22 mouse cellular contexts compared by ENCODE assay signal in genomic region chr13:24889554-24889953, GRCm38 (mm10). TPM values are rescaled to one million over a fixed set of nuclear protein-coding genes. Genes with fewer than 3 reads are reported as not detected.
DNase-seq lines count a peak whose midpoint lies in the region; ATAC-seq and TF ChIP-seq lines count a peak whose summit lies in the region.
"Had no signal": no experiment of that assay in that cellular context is flagged by ENCODE, and none has a peak within 500 bp of the region (broad histone marks: within the 10 kb centered on the region; RNA-seq: fewer than 3 reads in every experiment).

No protein-coding gene starts in this region.

- H3K9ac ChIP-seq in kidney, embryonic 14.5 days (ENCODE audit: low read depth, low read length): no peak overlapping the region
- H3K9ac ChIP-seq in neural tube, embryonic 14.5 days (replicated peaks; ENCODE audit: low read depth, low read length): no peak overlapping the region
- H3K9ac ChIP-seq in kidney, embryonic 15.5 days: no peak overlapping the region
- H3K9ac ChIP-seq in forebrain, embryonic 11.5 days (ENCODE audit: low read length): no peak overlapping the region
- H3K9ac ChIP-seq: forebrain, embryonic 15.5 days; hindbrain, embryonic 14.5 days; liver, embryonic 14.5 days; midbrain, embryonic 12.5 days had no signal

- H3K4me3 ChIP-seq in kidney, embryonic 14.5 days (ENCODE audit: low read length): no peak overlapping the region
- no peak overlapping the region for H3K4me3 ChIP-seq in neural tube, embryonic 14.5 days (ENCODE audit: low read depth, low read length)
- H3K4me3 ChIP-seq in kidney, embryonic 15.5 days (replicated peaks): no peak overlapping the region
- H3K4me3 ChIP-seq in small intestine, adult 2 months (ENCODE audit: low read depth, low read length): no peak overlapping the region
- no peak overlapping the region for H3K4me3 ChIP-seq in forebrain, embryonic 11.5 days (ENCODE audit: low read depth, low read length)
- H3K4me3 ChIP-seq: embryonic facial prominence, embryonic 10.5 days; forebrain, embryonic 15.5 days; midbrain, embryonic 12.5 days had no signal

- H3K4me1 ChIP-seq in kidney, embryonic 14.5 days (ENCODE audit: control insufficient read depth, insufficient read depth, low read length): no peaks in the 10 kb centered on the region
- H3K4me1 ChIP-seq in neural tube, embryonic 14.5 days (ENCODE audit: control insufficient read depth, insufficient read depth, low read length): no peaks in the 10 kb centered on the region
- H3K4me1 ChIP-seq in kidney, embryonic 15.5 days: no peaks in the 10 kb centered on the region
- H3K4me1 ChIP-seq in small intestine, adult 2 months (ENCODE audit: control insufficient read depth, insufficient read depth, insufficient read length, low read length): peaks cover 23% of the 10 kb centered on the region
- H3K4me1 ChIP-seq in forebrain, embryonic 11.5 days (replicated peaks; ENCODE audit: control insufficient read depth, insufficient read depth, low read length): no peaks in the 10 kb centered on the region
- H3K4me1 ChIP-seq: embryonic facial prominence, embryonic 10.5 days; forebrain, embryonic 15.5 days; midbrain, embryonic 12.5 days had no signal

- H3K36me3 ChIP-seq in kidney, embryonic 14.5 days (ENCODE audit: control insufficient read depth, insufficient read depth, low read length): no peaks in the 10 kb centered on the region
- no peaks in the 10 kb centered on the region for H3K36me3 ChIP-seq in neural tube, embryonic 14.5 days (ENCODE audit: control insufficient read depth, insufficient read depth, low read length)
- no peaks in the 10 kb centered on the region for H3K36me3 ChIP-seq in kidney, embryonic 15.5 days
- H3K36me3 ChIP-seq in small intestine, adult 2 months (ENCODE audit: control insufficient read depth, insufficient read depth, low read length): peaks cover 5% of the 10 kb centered on the region
- H3K36me3 ChIP-seq in forebrain, embryonic 11.5 days (ENCODE audit: control insufficient read depth, insufficient read depth, low read length): no peaks in the 10 kb centered on the region
- H3K36me3 ChIP-seq: embryonic facial prominence, embryonic 10.5 days; forebrain, embryonic 15.5 days; midbrain, embryonic 12.5 days had no signal

- DNase-seq in kidney, adult 11 months: peak; percentile 78
- DNase-seq in neural tube, embryonic 10.5 days (ENCODE audit: extremely low spot score, low spot score): no peak
- DNase-seq in forebrain, embryonic 11.5 days (ENCODE audit: low spot score): no peak
- no peak for DNase-seq in right cerebral cortex, postnatal 10 days (ENCODE audit: low spot score in 2 of 2)
- DNase-seq: B cell, adult 2 months; cerebellum, postnatal 14 days; gastrocnemius, postnatal 36 days; left cerebral cortex, postnatal 4 days; right cerebral cortex, adult 18-20 months had no signal

- no peaks in the 10 kb centered on the region for H3K27me3 ChIP-seq in kidney, embryonic 14.5 days (ENCODE audit: control insufficient read depth, insufficient read depth, low read length)
- H3K27me3 ChIP-seq in neural tube, embryonic 14.5 days (ENCODE audit: control insufficient read depth, insufficient read depth, low read length): no peaks in the 10 kb centered on the region
- no peaks in the 10 kb centered on the region for H3K27me3 ChIP-seq in kidney, embryonic 15.5 days
- no peaks in the 10 kb centered on the region for H3K27me3 ChIP-seq in small intestine, adult 2 months (ENCODE audit: control insufficient read depth, insufficient read depth, low read length)
- H3K27me3 ChIP-seq in forebrain, embryonic 11.5 days (ENCODE audit: control insufficient read depth, insufficient read depth, low read length): no peaks in the 10 kb centered on the region
- H3K27me3 ChIP-seq: forebrain, embryonic 15.5 days; midbrain, embryonic 12.5 days; Patski had no signal

- no peak; the same call in 1 of the 2 replicates for ATAC-seq in kidney, embryonic 14.5 days (ENCODE audit: low FRiP score, low TSS enrichment)
- peak; percentile 28; the same call in 1 of the 2 replicates for ATAC-seq in neural tube, embryonic 14.5 days (ENCODE audit: low read depth)
- ATAC-seq in kidney, embryonic 15.5 days (replicated peaks; ENCODE audit: low FRiP score): peak; percentile 22; the same call in 1 of the 2 replicates
- no peak for ATAC-seq in forebrain, embryonic 11.5 days (replicated peaks; ENCODE audit: low FRiP score)
- ATAC-seq: forebrain, embryonic 15.5 days; Patski had no signal

- no peak for TF ChIP-seq CTCF in small intestine, adult 2 months (IDR thresholded peaks at IDR 0.05; ENCODE audit: extremely low read depth, insufficient read length, insufficient replicate concordance, low read depth, low read length)

- no peaks in the 10 kb centered on the region for H3K9me3 ChIP-seq in kidney, embryonic 14.5 days (ENCODE audit: control insufficient read depth, low read length)
- H3K9me3 ChIP-seq in neural tube, embryonic 14.5 days (ENCODE audit: control insufficient read depth, low read length): no peaks in the 10 kb centered on the region
- no peaks in the 10 kb centered on the region for H3K9me3 ChIP-seq in kidney, embryonic 15.5 days (replicated peaks)
- H3K9me3 ChIP-seq in forebrain, embryonic 11.5 days (ENCODE audit: control insufficient read depth, low read length): no peaks in the 10 kb centered on the region
- H3K9me3 ChIP-seq: embryonic facial prominence, embryonic 10.5 days; forebrain, embryonic 15.5 days; midbrain, embryonic 12.5 days had no signal

- no peak for TF ChIP-seq POLR2A in small intestine, adult 2 months (IDR thresholded peaks at IDR 0.05; ENCODE audit: low read depth, low read length)

- WGBS in kidney, embryonic 14.5 days: 43% methylated on average over 1 of the region's 1 CpGs
- WGBS in neural tube, embryonic 14.5 days: 20% methylated on average over 1 of the region's 1 CpGs
- WGBS in kidney, embryonic 15.5 days: 30% methylated on average over 1 of the region's 1 CpGs
- 23% methylated on average over 1 of the region's 1 CpGs for WGBS in small intestine, adult 2 months
- WGBS in forebrain, embryonic 11.5 days: 84% methylated on average over 1 of the region's 1 CpGs

- no peak overlapping the region for H3K4me2 ChIP-seq in kidney, embryonic 14.5 days (replicated peaks; ENCODE audit: low read depth, low read length)
- H3K4me2 ChIP-seq in neural tube, embryonic 14.5 days (ENCODE audit: low read depth, low read length): no peak overlapping the region
- no peak overlapping the region for H3K4me2 ChIP-seq in kidney, embryonic 15.5 days
- no peak overlapping the region for H3K4me2 ChIP-seq in forebrain, embryonic 11.5 days (ENCODE audit: low read depth, low read length, severe bottlenecking)
- H3K4me2 ChIP-seq: forebrain, embryonic 15.5 days; hindbrain, embryonic 14.5 days; midbrain, embryonic 12.5 days had no signal

- no peak overlapping the region for H3K27ac ChIP-seq in kidney, embryonic 14.5 days (ENCODE audit: low read depth, low read length)
- H3K27ac ChIP-seq in neural tube, embryonic 14.5 days (ENCODE audit: low read depth, low read length): no peak overlapping the region
- H3K27ac ChIP-seq in kidney, embryonic 15.5 days: no peak overlapping the region
- H3K27ac ChIP-seq in small intestine, adult 2 months (ENCODE audit: insufficient read depth, low read depth, low read length): peak overlapping the region; percentile 28; the same call in 1 of the 2 replicates
- no peak overlapping the region for H3K27ac ChIP-seq in forebrain, embryonic 11.5 days (ENCODE audit: low read depth, low read length)
- H3K27ac ChIP-seq: embryonic facial prominence, embryonic 10.5 days; forebrain, embryonic 15.5 days; hindbrain, embryonic 14.5 days; liver, embryonic 14.5 days; macrophage; midbrain, embryonic 12.5 days had no signal

RNA-seq across cellular contexts. Expression of gene D130043K22Rik, which starts 44.6 kb away (rescaled TPM):
- 0.29 and 0.64 TPM in 2 replicates for polyA plus RNA-seq in kidney, embryonic 14.5 days (2014; fragmentation: Nextera tagmentation; extraction: Ambion mirVana)
- 6.1 and 7.0 TPM in 2 replicates for polyA plus RNA-seq in neural tube, embryonic 14.5 days (2014; fragmentation: Nextera tagmentation; extraction: Ambion mirVana)
- 0.57 and 0.61 TPM in 2 replicates for polyA plus RNA-seq in kidney, embryonic 15.5 days (2015; fragmentation: Nextera tagmentation; extraction: Ambion mirVana)
- polyA plus RNA-seq in small intestine, adult 2 months (2012; rRNA removed): 1.4 and 1.6 TPM in 2 replicates
- polyA plus RNA-seq in forebrain, embryonic 11.5 days (2014; fragmentation: Nextera tagmentation; extraction: Ambion mirVana): 0.61 and 0.67 TPM in 2 replicates
- polyA plus RNA-seq: heart, postnatal 0 days; macrophage; spleen, adult 2 months had no signal

RNA-seq across cellular contexts. Expression of gene Aldh5a1, which starts 47.9 kb away (rescaled TPM):
- 8.4 and 8.7 TPM in 2 replicates for polyA plus RNA-seq in kidney, embryonic 14.5 days (2014; fragmentation: Nextera tagmentation; extraction: Ambion mirVana)
- 15.4 and 16.3 TPM in 2 replicates for polyA plus RNA-seq in neural tube, embryonic 14.5 days (2014; fragmentation: Nextera tagmentation; extraction: Ambion mirVana)
- 7.8 and 7.9 TPM in 2 replicates for polyA plus RNA-seq in kidney, embryonic 15.5 days (2015; fragmentation: Nextera tagmentation; extraction: Ambion mirVana)
- 2.9 and 5.3 TPM in 2 replicates for polyA plus RNA-seq in small intestine, adult 2 months (2012; rRNA removed)
- polyA plus RNA-seq in forebrain, embryonic 11.5 days (2014; fragmentation: Nextera tagmentation; extraction: Ambion mirVana): 10.4 and 10.5 TPM in 2 replicates

RNA-seq across cellular contexts. Expression of gene Gpld1, which starts 53.4 kb away (rescaled TPM):
- 0.39 and 0.74 TPM in 2 replicates for polyA plus RNA-seq in kidney, embryonic 14.5 days (2014; fragmentation: Nextera tagmentation; extraction: Ambion mirVana)
- 2.3 and 3.9 TPM in 2 replicates for polyA plus RNA-seq in neural tube, embryonic 14.5 days (2014; fragmentation: Nextera tagmentation; extraction: Ambion mirVana)
- 0.84 and 1.2 TPM in 2 replicates for polyA plus RNA-seq in kidney, embryonic 15.5 days (2015; fragmentation: Nextera tagmentation; extraction: Ambion mirVana)
- 1.2 and 1.7 TPM in 2 replicates for polyA plus RNA-seq in small intestine, adult 2 months (2012; rRNA removed)
- 0.44 and 0.87 TPM in 2 replicates for polyA plus RNA-seq in forebrain, embryonic 11.5 days (2014; fragmentation: Nextera tagmentation; extraction: Ambion mirVana)

RNA-seq across cellular contexts. Expression of gene Tdp2, which starts 58.1 kb away (rescaled TPM):
- polyA plus RNA-seq in kidney, embryonic 14.5 days (2014; fragmentation: Nextera tagmentation; extraction: Ambion mirVana): 68.8 and 79.9 TPM in 2 replicates
- 33.9 and 36.0 TPM in 2 replicates for polyA plus RNA-seq in neural tube, embryonic 14.5 days (2014; fragmentation: Nextera tagmentation; extraction: Ambion mirVana)
- 63.9 and 65.5 TPM in 2 replicates for polyA plus RNA-seq in kidney, embryonic 15.5 days (2015; fragmentation: Nextera tagmentation; extraction: Ambion mirVana)
- 18.1 and 27.5 TPM in 2 replicates for polyA plus RNA-seq in small intestine, adult 2 months (2012; rRNA removed)
- 79.9 and 87.4 TPM in 2 replicates for polyA plus RNA-seq in forebrain, embryonic 11.5 days (2014; fragmentation: Nextera tagmentation; extraction: Ambion mirVana)

RNA-seq across cellular contexts. Expression of gene Acot13, which starts 58.2 kb away (rescaled TPM):
- 81.8 and 91.6 TPM in 2 replicates for polyA plus RNA-seq in kidney, embryonic 14.5 days (2014; fragmentation: Nextera tagmentation; extraction: Ambion mirVana)
- 47.8 and 51.2 TPM in 2 replicates for polyA plus RNA-seq in neural tube, embryonic 14.5 days (2014; fragmentation: Nextera tagmentation; extraction: Ambion mirVana)
- polyA plus RNA-seq in kidney, embryonic 15.5 days (2015; fragmentation: Nextera tagmentation; extraction: Ambion mirVana): 103 and 105 TPM in 2 replicates
- 22.8 and 31.3 TPM in 2 replicates for polyA plus RNA-seq in small intestine, adult 2 months (2012; rRNA removed)
- polyA plus RNA-seq in forebrain, embryonic 11.5 days (2014; fragmentation: Nextera tagmentation; extraction: Ambion mirVana): 58.8 and 61.3 TPM in 2 replicates

Comparison
In these comparisons a context has a peak if more than half of its experiments do, and no peak if none do; other contexts are left out.
1. ATAC-seq: peak in neural tube, embryonic 14.5 days (single experiment) and kidney, embryonic 15.5 days (single experiment); none in kidney, embryonic 14.5 days (single experiment) and forebrain, embryonic 11.5 days (single experiment).